Mouse (Mus musculus) ES-E14 (cell line): Measurements from ENCODE around the gene Mybpc3. TPM values are rescaled to one million over a fixed set of nuclear protein-coding genes. Genes with fewer than 3 reads are reported as not detected.
"Not testable (repeated sequence)": the region's sequence is repeated elsewhere in the genome, so short reads cannot be mapped to it uniquely, and the experiment has no call there.

Experiments
- DNase-seq: peaks from one replicate; pipeline ENCODE4 v3.0.0-alpha.2; 2013; ENCODE audit warnings: low read depth, low spot score
- H3K27ac ChIP-seq: 2 replicates; pipeline ENCODE4 v1.5.1; 2012; ENCODE audit warnings: low read depth, mild to moderate bottlenecking, low read length, moderate library complexity, mixed read lengths; ENCODE audit not compliant: poor library complexity, insufficient read depth, severe bottlenecking
- H3K36me3 ChIP-seq: 2 replicates; pipeline ENCODE4 v1.6.1; 2012; ENCODE audit warnings: mild to moderate bottlenecking, low read length, moderate library complexity, mixed read lengths; ENCODE audit not compliant: control insufficient read depth, poor library complexity, insufficient read depth, severe bottlenecking
- H3K4me1 ChIP-seq, 2 experiments: fragments of 150-350 bp in 1 of 2; sonication (generic) in 1 of 2; 2 replicates each; pipeline ENCODE4 v1.6.1; 2012; ENCODE audit warnings: low read length in 2 of 2, mild to moderate bottlenecking in 1 of 2, mixed read lengths in 1 of 2; ENCODE audit not compliant: control insufficient read depth in 2 of 2, insufficient read depth in 2 of 2, poor library complexity in 1 of 2
- H3K4me3 ChIP-seq, 2 experiments: fragments of 150-350 bp in 1 of 2; sonication (generic) in 1 of 2; 2 replicates each; pipeline ENCODE4 v1.5.1; 2012; ENCODE audit warnings: low read length in 2 of 2, low read depth in 1 of 2, mild to moderate bottlenecking in 1 of 2, mixed read lengths in 1 of 2; ENCODE audit not compliant: insufficient read depth in 1 of 2, poor library complexity in 1 of 2, severe bottlenecking in 1 of 2
- H3K9ac ChIP-seq: 2 replicates; pipeline ENCODE4 v1.6.1; 2012; ENCODE audit warnings: low read depth, mild to moderate bottlenecking, low read length, mixed read lengths; ENCODE audit not compliant: poor library complexity, insufficient read depth, severe bottlenecking
- H3K9me3 ChIP-seq: fragments of 150-350 bp; sonication (generic); 2 replicates; pipeline ENCODE4 v1.6.1; 2012; ENCODE audit warnings: low read depth, mild to moderate bottlenecking, low read length; ENCODE audit not compliant: control insufficient read depth, insufficient read depth
- CHD2 ChIP-seq: IDR thresholded peaks from 2 replicates; pipeline ENCODE4 v1.6.1; 2014; ENCODE audit warnings: mild to moderate bottlenecking, low read depth, low read length, inconsistent platforms
- HCFC1 ChIP-seq: IDR thresholded peaks from 2 replicates; pipeline ENCODE4 v1.6.1; 2012; ENCODE audit warnings: low read length, inconsistent platforms, borderline replicate concordance; ENCODE audit not compliant: insufficient read depth
- MAFK ChIP-seq: IDR thresholded peaks from 2 replicates; pipeline ENCODE4 v1.6.1; 2014; ENCODE audit warnings: mild to moderate bottlenecking, low read depth, low read length, inconsistent platforms; ENCODE audit not compliant: insufficient read depth
- ZC3H11A ChIP-seq: IDR thresholded peaks from 2 replicates; pipeline ENCODE4 v1.6.1; 2012; ENCODE audit warnings: low read depth, mild to moderate bottlenecking, inconsistent platforms, low read length, borderline replicate concordance
- ZNF384 ChIP-seq: IDR thresholded peaks from 2 replicates; pipeline ENCODE4 v1.6.1; 2012; ENCODE audit warnings: low read depth, low read length, inconsistent platforms
- in situ Hi-C, 2 experiments: fragments of 600-800 bp; cut with MboI; formaldehyde crosslinking; loops; one replicate each; pipeline ENCODE4 v1.15.1; 2025; ENCODE audit warnings: low sequenced_read_pairs in 2 of 2, inconsistent platforms in 1 of 2; ENCODE audit not compliant: unreplicated experiment in 2 of 2
- total RNA-seq: library from RNA; depleted of rRNA; stranded (reverse); fragments of 300-350 nt; gene quantifications from 2 replicates; pipeline ENCODE4 v1.2.3, GENCODE M21; 2012

Gene Mybpc3
- total RNA-seq, 1 experiment: 0.62 TPM

- DNase-seq: no peak
- no peaks in the 10 kb centered on the region for H3K36me3 ChIP-seq
- no peak overlapping the region for H3K4me3 ChIP-seq
- peaks cover 0 to 5% of the 10 kb centered on the region in 2 experiments; a peak in 2 of 4 replicates for H3K4me1 ChIP-seq
- in situ Hi-C loops: loop anchor here in 1 of 2 experiments (25.0 kb wide), 1 partner anchor 379 kb away; no protein-coding TSS in a partner anchor
- no peak overlapping the region for H3K9ac ChIP-seq
- H3K9me3 ChIP-seq: no peaks in the 10 kb centered on the region
- no peak for TF ChIP-seq ZNF384
- TF ChIP-seq ZC3H11A: no peak
- TF ChIP-seq MAFK: no peak
- H3K27ac ChIP-seq: no peak overlapping the region
Observed at GRCm38 (mm10) chr2:91108156-91108555, 9.8 kb upstream of the Mybpc3 start.

GRCm38 (mm10) chr2:91109241-91109640 lies 8.7 kb upstream of the Mybpc3 start:
- Histone ChIP-seq H3K9me3 (no peaks in the 10 kb centered on the region), H3K4me3 (no peak overlapping the region), H3K27ac (no peak overlapping the region), H3K36me3 (no peaks in the 10 kb centered on the region), H3K4me1 (peaks cover 0 to 9% of the 10 kb centered on the region in 2 experiments; a peak in 2 of 4 replicates), H3K9ac (no peak overlapping the region)
- in situ Hi-C loops: loop anchor here in 1 of 2 experiments (25.0 kb wide), 1 partner anchor 378 kb away; no protein-coding TSS in a partner anchor
- TF ChIP-seq CHD2: no peak
- no peak for TF ChIP-seq MAFK
- TF ChIP-seq ZNF384: no peak
- no peak for TF ChIP-seq HCFC1
- no peak for TF ChIP-seq ZC3H11A
- no peak for DNase-seq

- Histone ChIP-seq H3K9ac (no peak overlapping the region), H3K27ac (no peak overlapping the region), H3K9me3 (no peaks in the 10 kb centered on the region), H3K4me3 (no peak overlapping the region), H3K36me3 (no peaks in the 10 kb centered on the region), H3K4me1 (peaks cover 0 to 9% of the 10 kb centered on the region in 2 experiments; a peak in 2 of 4 replicates)
- DNase-seq: no peak
- in situ Hi-C loops: loop anchor here in 1 of 2 experiments (10.0 to 25.0 kb wide), 2 partner anchors 125 to 377 kb away; partner anchors contain the start of gene Ddb2
- TF ChIP-seq CHD2 (no peak), ZC3H11A (no peak), ZNF384 (no peak), HCFC1 (no peak), MAFK (no peak)
Observed at GRCm38 (mm10) chr2:91109807-91110385, 8.0 kb upstream of the Mybpc3 start.

GRCm38 (mm10) chr2:91110429-91110828 lies 7.5 kb upstream of the Mybpc3 start:
- H3K27ac ChIP-seq: no peak overlapping the region
- peak; percentile 74 for DNase-seq
- H3K9ac ChIP-seq: no peak overlapping the region
- H3K9me3 ChIP-seq: no peaks in the 10 kb centered on the region
- no peak for TF ChIP-seq ZC3H11A
- TF ChIP-seq HCFC1: no peak
- no peak for TF ChIP-seq MAFK
- TF ChIP-seq CHD2: no peak
- in situ Hi-C loops: loop anchor here in 1 of 2 experiments (10.0 to 25.0 kb wide), 2 partner anchors 124 to 377 kb away; partner anchors contain the start of gene Ddb2
- H3K4me3 ChIP-seq: no peak overlapping the region
- no peaks in the 10 kb centered on the region for H3K36me3 ChIP-seq
- peaks cover 0 to 9% of the 10 kb centered on the region in 2 experiments; a peak in 2 of 4 replicates for H3K4me1 ChIP-seq

GRCm38 (mm10) chr2:91111832-91112231 lies 6.1 kb upstream of the Mybpc3 start:
- in situ Hi-C loops: loop anchor here in 1 of 2 experiments (10.0 to 25.0 kb wide), 2 partner anchors 123 to 375 kb away; partner anchors contain the start of gene Ddb2
- DNase-seq, H3K36me3 ChIP-seq: not testable (repeated sequence)

More at GRCm38 (mm10) chr2:91111832-91112231, 6.1 kb upstream of the Mybpc3 start:
- not testable (repeated sequence) for H3K4me1 ChIP-seq, H3K4me3 ChIP-seq, H3K27ac ChIP-seq, H3K9me3 ChIP-seq, H3K9ac ChIP-seq
